Comparison of ENCODE assay signal across 14 mouse cellular contexts in the genomic region with DNA sequence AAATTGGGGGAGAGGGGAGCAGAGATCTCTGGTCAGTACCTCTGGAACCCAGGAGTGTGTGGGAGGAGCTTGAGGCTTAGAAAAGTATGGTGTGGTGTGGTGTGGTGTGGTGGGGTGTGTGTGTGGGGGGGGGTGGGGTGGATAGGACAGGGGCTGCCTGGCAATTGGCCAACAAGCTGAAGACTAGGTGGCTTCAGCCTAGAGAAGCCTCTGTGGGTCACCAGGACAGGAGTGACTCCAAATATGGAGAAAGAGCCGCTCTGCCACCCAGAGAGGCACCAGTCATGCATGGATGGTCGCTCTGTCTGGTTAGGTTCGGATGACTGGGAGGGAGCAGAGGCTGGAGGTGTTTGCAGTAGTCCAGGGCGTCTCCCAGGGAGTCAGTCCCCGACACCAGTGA. TPM values are rescaled to one million over a fixed set of nuclear protein-coding genes. Genes with fewer than 3 reads are reported as not detected.
DNase-seq lines count a peak whose midpoint lies in the region; ATAC-seq lines count a peak whose summit lies in the region.
"Had no signal": no experiment of that assay in that cellular context is flagged by ENCODE, and none has a peak within 500 bp of the region (broad histone marks: within the 10 kb centered on the region; RNA-seq: fewer than 3 reads in every experiment).

No protein-coding gene starts in this region.

- no peak overlapping the region for H3K4me2 ChIP-seq in hindbrain, embryonic 13.5 days
- H3K4me2 ChIP-seq in liver, embryonic 11.5 days: peak overlapping the region; percentile 43
- H3K4me2 ChIP-seq: hindbrain, embryonic 15.5 days; limb, embryonic 12.5 days had no signal

- peaks cover 10% of the 10 kb centered on the region for H3K27me3 ChIP-seq in hindbrain, embryonic 10.5 days (ENCODE audit: insufficient read depth, poor library complexity, severe bottlenecking)
- H3K27me3 ChIP-seq in hindbrain, embryonic 13.5 days: 0 out of 2 replicates have a peak, but pooled peaks cover 4% of the 10 kb centered on the region
- H3K27me3 ChIP-seq in liver, embryonic 11.5 days (replicated peaks; ENCODE audit: control insufficient read depth, insufficient read depth, low read length): no peaks in the 10 kb centered on the region
- H3K27me3 ChIP-seq: hindbrain, embryonic 15.5 days; limb, embryonic 12.5 days had no signal

- H3K27ac ChIP-seq in hindbrain, embryonic 10.5 days: peak overlapping the region; percentile 56
- no peak overlapping the region for H3K27ac ChIP-seq in hindbrain, embryonic 13.5 days
- no peak overlapping the region; the same call in 1 of the 2 replicates for H3K27ac ChIP-seq in liver, embryonic 11.5 days (ENCODE audit: low read depth, low read length)
- H3K27ac ChIP-seq: hindbrain, embryonic 15.5 days; limb, embryonic 12.5 days had no signal

- H3K9me3 ChIP-seq in hindbrain, embryonic 10.5 days: no peaks in the 10 kb centered on the region
- no peaks in the 10 kb centered on the region for H3K9me3 ChIP-seq in hindbrain, embryonic 13.5 days
- no peaks in the 10 kb centered on the region for H3K9me3 ChIP-seq in liver, embryonic 11.5 days (ENCODE audit: control insufficient read depth, low read length)
- H3K9me3 ChIP-seq: hindbrain, embryonic 15.5 days; limb, embryonic 12.5 days had no signal

- no peak for ATAC-seq in hindbrain, embryonic 13.5 days (ENCODE audit: low FRiP score)
- ATAC-seq in liver, embryonic 11.5 days (replicated peaks; ENCODE audit: low FRiP score): no peak
- ATAC-seq: forebrain, embryonic 14.5 days had no signal

- no peak overlapping the region for H3K9ac ChIP-seq in hindbrain, embryonic 13.5 days
- H3K9ac ChIP-seq in liver, embryonic 11.5 days (ENCODE audit: low read depth, low read length): no peak overlapping the region
- H3K9ac ChIP-seq: hindbrain, embryonic 15.5 days; limb, embryonic 12.5 days had no signal

- no peak overlapping the region for H3K4me3 ChIP-seq in hindbrain, embryonic 10.5 days
- no peak overlapping the region for H3K4me3 ChIP-seq in hindbrain, embryonic 13.5 days
- H3K4me3 ChIP-seq in liver, embryonic 11.5 days (ENCODE audit: low read depth, low read length): no peak overlapping the region
- H3K4me3 ChIP-seq: hindbrain, embryonic 15.5 days; limb, embryonic 12.5 days had no signal

- 51% methylated on average over 5 of the region's 5 CpGs for WGBS in hindbrain, embryonic 10.5 days
- WGBS in hindbrain, embryonic 13.5 days: 56% methylated on average over 5 of the region's 5 CpGs
- 72% methylated on average over 5 of the region's 5 CpGs for WGBS in liver, embryonic 11.5 days

- DNase-seq in adrenal gland, postnatal 10 days: peak; percentile 1
- DNase-seq in adrenal gland, adult 18-20 months (ENCODE audit: low spot score in 2 of 2): no peak
- DNase-seq in hindbrain, embryonic 10.5 days (ENCODE audit: low spot score): no peak
- DNase-seq in kidney, adult 9 months: peak; percentile 73
- no peak for DNase-seq in liver, embryonic 11.5 days (ENCODE audit: low spot score)
- DNase-seq in right cerebral cortex, adult 18-20 months: no peak
- DNase-seq in layer of hippocampus, adult 18-20 months (ENCODE audit: low spot score in 2 of 2): no peak
- DNase-seq: cerebellum, postnatal 14 days; gastrocnemius, postnatal 25 days; lung, postnatal 36 days had no signal

- H3K36me3 ChIP-seq in hindbrain, embryonic 10.5 days: no peaks in the 10 kb centered on the region
- no peaks in the 10 kb centered on the region for H3K36me3 ChIP-seq in hindbrain, embryonic 13.5 days
- H3K36me3 ChIP-seq in liver, embryonic 11.5 days (ENCODE audit: control insufficient read depth, insufficient read depth, low read length): no peaks in the 10 kb centered on the region
- H3K36me3 ChIP-seq: hindbrain, embryonic 15.5 days; limb, embryonic 12.5 days had no signal

- H3K4me1 ChIP-seq in hindbrain, embryonic 10.5 days (replicated peaks): peaks cover 65% of the 10 kb centered on the region
- peaks cover 14% of the 10 kb centered on the region for H3K4me1 ChIP-seq in hindbrain, embryonic 13.5 days (replicated peaks)
- H3K4me1 ChIP-seq in liver, embryonic 11.5 days (replicated peaks; ENCODE audit: control insufficient read depth, insufficient read depth, low read length): peaks cover 39% of the 10 kb centered on the region
- H3K4me1 ChIP-seq: hindbrain, embryonic 15.5 days had no signal

RNA-seq across cellular contexts. Expression of gene Rbm38, which starts 27.2 kb away (rescaled TPM):
- total RNA-seq in adrenal gland, postnatal 10 days (2021): 10 to 100 TPM; 25.3 to 39.6 TPM
- total RNA-seq in adrenal gland, adult 18-20 months (2021): 10 to 100 TPM; 14.8 to 21.2 TPM
- polyA plus RNA-seq in hindbrain, embryonic 10.5 days (2016; fragmentation: Nextera tagmentation; extraction: Ambion mirVana): 92.3 and 95.9 TPM in 2 replicates
- polyA plus RNA-seq in hindbrain, embryonic 13.5 days (2015; fragmentation: Nextera tagmentation; extraction: Ambion mirVana): 20.6 and 22.1 TPM in 2 replicates
- polyA plus RNA-seq in liver, embryonic 11.5 days (2014; fragmentation: Nextera tagmentation; extraction: Ambion mirVana): 209 and 222 TPM in 2 replicates
- 1 to 10 TPM; 4.5 to 4.7 TPM for total RNA-seq in layer of hippocampus, adult 18-20 months (2021)

RNA-seq across cellular contexts. Expression of gene Rae1, which starts 47.6 kb away (rescaled TPM):
- 10 to 100 TPM; 51.6 to 54.8 TPM for total RNA-seq in adrenal gland, postnatal 10 days (2021)
- total RNA-seq in adrenal gland, adult 18-20 months (2021): 10 to 100 TPM; 54.5 to 67.4 TPM
- polyA plus RNA-seq in hindbrain, embryonic 10.5 days (2016; fragmentation: Nextera tagmentation; extraction: Ambion mirVana): 158 and 162 TPM in 2 replicates
- polyA plus RNA-seq in hindbrain, embryonic 13.5 days (2015; fragmentation: Nextera tagmentation; extraction: Ambion mirVana): 118 and 120 TPM in 2 replicates
- polyA plus RNA-seq in liver, embryonic 11.5 days (2014; fragmentation: Nextera tagmentation; extraction: Ambion mirVana): 172 and 181 TPM in 2 replicates
- total RNA-seq in layer of hippocampus, adult 18-20 months (2021): 10 to 100 TPM; 70.3 to 75.5 TPM

Comparison
In these comparisons a context has a peak if more than half of its experiments do, and no peak if none do; other contexts are left out.
1. DNase-seq: peak in adrenal gland, postnatal 10 days (single experiment) and kidney, adult 9 months (single experiment); none in adrenal gland, adult 18-20 months (0 of 2), hindbrain, embryonic 10.5 days (single experiment), liver, embryonic 11.5 days (single experiment), right cerebral cortex, adult 18-20 months (single experiment) and layer of hippocampus, adult 18-20 months (0 of 2).